Mouse (Mus musculus) bone marrow, adult 2 months (tissue): ENCODE measurements around the gene Sult1b1. TPM values are rescaled to one million over a fixed set of nuclear protein-coding genes. Genes with fewer than 3 reads are reported as not detected.
"Not testable (repeated sequence)": the region's sequence is repeated elsewhere in the genome, so short reads cannot be mapped to it uniquely, and the experiment has no call there.

Experiments used
- H3K27ac ChIP-seq: fragments of 200-500 bp; 2 replicates; pipeline ENCODE4 v1.5.1; 2012; ENCODE audit warnings: low read depth, mild to moderate bottlenecking, control low read depth, inconsistent platforms, low read length; ENCODE audit not compliant: control insufficient read depth, poor library complexity, insufficient read depth
- H3K4me1 ChIP-seq: fragments of 200-500 bp; 2 replicates; pipeline ENCODE4 v1.6.1; 2011; ENCODE audit warnings: low read length; ENCODE audit not compliant: control insufficient read depth, insufficient read depth
- H3K4me3 ChIP-seq: fragments of 200-500 bp; replicated peaks from 2 replicates; pipeline ENCODE3; 2011; ENCODE audit warnings: mild to moderate bottlenecking, low read depth, low read length, control low read depth; ENCODE audit not compliant: control insufficient read depth
- CTCF ChIP-seq: fragments of 200-500 bp; IDR thresholded peaks from 2 replicates; pipeline ENCODE4 v1.5.1; 2011; ENCODE audit warnings: low read length, control low read depth; ENCODE audit not compliant: control insufficient read depth, insufficient read depth
- POLR2A ChIP-seq: fragments of 200-500 bp; IDR thresholded peaks from 2 replicates; pipeline ENCODE4 v1.6.1; 2011; ENCODE audit warnings: low read depth, mild to moderate bottlenecking, control low read depth, low read length, borderline replicate concordance; ENCODE audit not compliant: control insufficient read depth
- WGBS: fragments of 180-500 bp; shearing (Covaris S2); methylation state at CpG from one replicate; pipeline ENCODE4 v1.1.7; 2018; 5-methylcytosine and 5-hydroxymethylcytosine counted together
- polyA plus RNA-seq: library from polyadenylated mRNA; stranded (reverse); fragments of >200 nt; gene quantifications from 2 replicates; pipeline ENCODE4 v1.2.4, GENCODE M21; 2011; ENCODE audit warnings: low replicate concordance; ENCODE audit not compliant: missing spikeins, insufficient read depth, insufficient read length

Sult1b1 gene
- polyA plus RNA-seq, 1 experiment, result not detected

GRCm38 (mm10) chr5:87490771-87491170 lies 47.2 kb downstream of the Sult1b1 start, which contains the start of gene Ugt2a1:
Gene Ugt2a1, minus strand, starts transcription at chr5:87490871.
- no peak for TF ChIP-seq CTCF
- TF ChIP-seq POLR2A, result no peak
- no peak within 1 kb of the TSS for H3K27ac ChIP-seq
- no peak within 1 kb of the TSS for H3K4me3 ChIP-seq
- no peaks in the 10 kb centered on the region for H3K4me1 ChIP-seq
- 63% methylated on average over 1 of the region's 1 CpGs for WGBS

- H3K4me3 ChIP-seq, H3K27ac ChIP-seq, H3K4me1 ChIP-seq: not testable (repeated sequence)
- 59% methylated on average over 1 of the region's 1 CpGs for WGBS
These were observed 51.3 kb downstream of the Sult1b1 start, which contains the start of gene Gm43638 for GRCm38 (mm10) chr5:87486706-87487105. Gene Gm43638, minus strand, starts transcription at chr5:87486806.

DNA sequence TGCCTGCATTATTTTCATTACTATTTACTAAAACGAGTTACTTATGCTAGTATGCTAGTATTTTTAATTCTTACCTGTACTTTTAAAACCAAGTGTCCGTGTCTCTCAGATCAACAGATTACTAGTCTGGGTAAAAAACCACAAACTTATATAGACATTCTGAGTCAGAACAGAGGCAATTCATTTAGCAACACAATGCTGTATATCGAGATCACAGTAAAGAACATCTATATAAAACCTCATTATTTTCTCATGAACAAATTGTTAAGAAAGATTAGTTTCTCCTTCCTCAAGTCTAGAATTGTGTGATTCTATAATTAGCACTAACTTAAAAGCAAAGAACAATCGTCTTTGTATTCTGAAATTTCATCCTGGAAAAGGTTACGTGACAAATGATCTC lies 55.8 kb downstream of the Sult1b1 start, which contains the start of gene Ugt2a2:
TSS of gene Ugt2a2 (minus strand) at position 101 of the 400 bp plus-strand sequence.
- Histone ChIP-seq H3K27ac (no peak within 1 kb of the TSS), H3K4me1 (no peaks in the 10 kb centered on the region), H3K4me3 (no peak within 1 kb of the TSS)
- no peak for TF ChIP-seq POLR2A
- TF ChIP-seq CTCF, result no peak
- 67% methylated on average over 5 of the region's 5 CpGs for whole genome bisulfite sequencing

Other genes starting within 250 kb of the Sult1b1 start
- gene Ugt2a3, start 201.0 kb downstream of the Sult1b1 start, polyA plus RNA-seq, result not detected in 2 replicates
- 1.00 TPM in 1 of 2 replicates, not detected in the other for gene Ugt2b38, start 114.0 kb downstream of the Sult1b1 start, polyA plus RNA-seq
- not detected in 2 replicates for gene Ugt2a2, start 55.9 kb downstream of the Sult1b1 start, polyA plus RNA-seq
- not detected in 2 replicates for gene Gm43638, start 51.4 kb downstream of the Sult1b1 start, polyA plus RNA-seq
- not detected in 2 replicates for gene Ugt2a1, start 47.3 kb downstream of the Sult1b1 start, polyA plus RNA-seq
- 3.1 TPM in 1 of 2 replicates, not detected in the other for gene Sult1d1, start 30.8 kb upstream of the Sult1b1 start, polyA plus RNA-seq
- gene Sult1e1, start 53.4 kb upstream of the Sult1b1 start, polyA plus RNA-seq, result not detected in 2 replicates
- not detected in 2 replicates for gene Csn1s1, start 128.0 kb upstream of the Sult1b1 start, polyA plus RNA-seq
- gene Csn2, start 161.4 kb upstream of the Sult1b1 start, polyA plus RNA-seq, result not detected in 2 replicates
- gene Csn1s2a, start 236.4 kb upstream of the Sult1b1 start, polyA plus RNA-seq, result not detected in 2 replicates